Mouse (Mus musculus) frontal cortex, postnatal 10 days (tissue): ENCODE results near the gene Cacna1e.

Experiments used
- DNase-seq, 2 experiments: peaks; one replicate each; pipeline ENCODE4 v3.0.0; 2022; ENCODE audit warnings: low spot score in 2 of 2, mixed read lengths in 1 of 2

The Cacna1e gene

GRCm38 (mm10) chr1:154391979-154392378 is 492.3 kb downstream of the Cacna1e start:
- DNase-seq, result no peak
